Mouse (Mus musculus): ENCODE data around the gene Olfr1205.

The Olfr1205 gene

DNA sequence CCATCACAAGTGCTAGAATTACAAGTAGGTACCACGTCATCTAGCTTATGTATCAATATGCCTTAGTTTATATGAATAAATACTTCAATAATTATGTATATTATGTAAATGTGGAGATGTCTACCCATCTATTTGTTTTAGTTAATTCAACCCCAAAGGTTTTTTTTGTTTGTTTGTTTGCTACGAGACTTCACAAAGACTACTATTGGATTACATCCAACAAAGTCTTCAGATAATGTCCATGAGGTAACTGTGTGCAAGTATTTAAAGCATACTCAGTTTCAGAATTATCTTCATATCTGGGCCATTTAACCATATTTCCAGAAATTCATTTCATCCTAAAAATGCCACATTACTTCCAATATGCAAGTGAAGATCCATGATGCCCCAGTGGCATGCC lies at the start of gene Olfr1205:
TSS of gene Olfr1205 (plus strand) at position 301 of the 400 bp plus-strand sequence.
- DNase-seq = no peak

DNA sequence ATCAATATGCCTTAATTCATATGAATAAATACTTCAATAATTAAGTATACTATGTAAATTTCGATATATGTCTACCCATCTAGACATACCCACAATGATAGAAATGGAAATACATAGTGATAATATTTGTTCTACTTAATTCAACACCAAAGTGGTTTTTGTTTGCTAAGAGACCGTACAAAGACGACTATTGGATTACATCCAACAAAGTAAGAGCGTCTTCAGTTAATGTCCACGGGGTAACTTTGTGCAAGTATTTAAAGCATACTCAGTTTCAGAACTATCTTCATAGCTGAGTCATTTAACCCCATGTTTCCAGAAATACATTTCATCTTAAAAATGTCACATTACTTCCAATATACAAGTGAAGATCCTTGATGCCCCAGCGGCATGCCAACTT lies 36.8 kb upstream of the Olfr1205 start, which contains the start of gene Olfr1201:
TSS of gene Olfr1201 (plus strand) at position 301 of the 400 bp plus-strand sequence.
- no peak for DNase-seq

DNA sequence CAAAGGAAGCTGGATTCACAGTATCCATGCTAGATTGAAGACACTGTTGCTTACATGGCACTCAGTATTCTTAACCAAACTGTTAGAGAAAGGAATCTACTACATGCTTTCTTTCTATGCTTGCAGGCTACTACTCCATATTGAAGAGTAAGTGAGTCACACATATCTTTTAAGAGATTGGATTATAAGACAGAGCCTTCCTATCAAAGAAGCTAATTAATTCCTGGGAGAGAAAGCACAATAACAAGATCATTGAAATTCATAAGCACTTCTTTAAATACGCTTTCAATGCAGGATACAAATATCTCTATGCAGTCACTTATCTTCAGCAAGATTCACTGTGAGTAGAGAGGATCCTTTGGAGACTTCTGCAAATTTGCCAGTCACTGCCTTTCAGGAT lies 15.3 kb upstream of the Olfr1205 start, which contains the start of gene Olfr1202:
TSS of gene Olfr1202 (plus strand) at position 301 of the 400 bp plus-strand sequence.
- no peak for DNase-seq

DNA sequence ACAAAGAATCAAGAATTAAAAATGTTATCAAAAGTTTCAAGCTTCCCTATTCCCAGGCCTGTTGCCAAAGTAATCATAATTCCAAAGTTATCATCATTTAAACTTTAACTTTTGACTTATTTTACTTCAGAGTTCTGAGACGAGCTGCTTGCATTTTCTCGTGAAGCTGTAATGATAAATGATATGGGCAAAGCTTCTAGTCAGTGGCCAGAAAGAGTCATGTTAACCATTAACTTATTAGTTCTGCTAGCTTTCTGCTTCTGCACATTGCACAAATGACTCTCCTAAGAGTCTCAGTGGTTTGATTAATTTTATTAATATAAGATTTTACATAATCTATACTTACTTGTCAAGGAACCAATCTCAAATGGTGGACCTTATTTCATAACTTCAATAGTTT lies 8.9 kb downstream of the Olfr1205 start:
- DNase-seq = no peak

DNA sequence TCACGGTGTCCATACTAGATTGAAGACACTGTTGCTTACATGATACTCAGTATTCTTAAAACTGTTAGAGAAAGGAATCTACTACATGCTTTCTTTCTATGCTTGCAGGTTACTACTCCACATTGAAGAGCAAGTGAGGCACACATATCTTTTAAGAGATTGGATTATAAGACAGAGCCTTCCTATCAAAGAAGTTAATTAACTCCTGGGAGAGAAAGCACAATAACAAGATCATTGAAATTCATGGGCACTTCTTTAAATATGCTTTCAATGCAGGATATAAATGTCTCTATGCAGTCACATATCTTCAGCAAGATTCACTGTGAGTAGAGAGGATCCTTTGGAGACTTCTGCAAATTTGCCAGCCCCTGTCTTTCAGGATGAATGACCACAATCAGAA lies 19.5 kb downstream of the Olfr1205 start, which contains the start of gene Olfr1204:
TSS of gene Olfr1204 (plus strand) at position 301 of the 400 bp plus-strand sequence.
- no peak for DNase-seq

DNA sequence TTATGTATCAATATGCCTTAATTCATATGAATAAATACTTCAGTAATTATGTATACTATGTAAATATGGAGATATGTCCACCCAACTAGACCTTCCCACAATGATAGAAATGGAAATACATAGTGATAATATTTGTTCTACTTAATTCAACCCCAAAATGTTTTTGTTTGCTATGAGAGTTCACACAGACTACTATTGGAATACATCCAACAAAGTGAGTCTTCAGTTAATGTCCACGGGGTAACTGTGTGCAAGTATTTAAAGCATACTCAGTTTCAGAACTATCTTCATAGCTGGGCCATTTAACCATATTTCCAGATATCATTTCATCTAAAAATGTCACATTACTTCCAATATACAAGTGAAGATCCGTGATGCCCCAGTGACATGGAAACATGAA lies 33.4 kb downstream of the Olfr1205 start, which contains the start of gene Olfr1206:
TSS of gene Olfr1206 (plus strand) at position 301 of the 400 bp plus-strand sequence.
- no peak for DNase-seq

Data from spleen, adult 18-20 months (tissue).